Mouse (Mus musculus) CH12.LX (cell line): Measurements from ENCODE around the gene Chrm1.

Source experiments
- CHD2 ChIP-seq: IDR thresholded peaks from 2 replicates; pipeline ENCODE4 v1.6.1; 2011; ENCODE audit warnings: low read length, improper control_type of control experiment
- CTCF ChIP-seq, 2 experiments: IDR thresholded peaks in 1 of 2; conservative IDR thresholded peaks in 1 of 2; 2 replicates each; pipeline ENCODE4 v1.5.1; 2011 to 2012; ENCODE audit warnings: low read depth in 2 of 2, low read length in 2 of 2, improper control_type of control experiment in 1 of 2, inconsistent platforms in 1 of 2, mild to moderate bottlenecking in 1 of 2, moderate library complexity in 1 of 2
- JUND ChIP-seq: conservative IDR thresholded peaks from 2 replicates; pipeline ENCODE4 v1.6.1; 2011; ENCODE audit warnings: low read depth, low read length, improper control_type of control experiment
- SIN3A ChIP-seq: IDR thresholded peaks from 2 replicates; pipeline ENCODE4 v1.6.1; 2012; ENCODE audit warnings: low read length, improper control_type of control experiment, inconsistent platforms
- USF2 ChIP-seq: conservative IDR thresholded peaks from 2 replicates; pipeline ENCODE4 v1.6.1; 2011; ENCODE audit warnings: low read depth, low read length, improper control_type of control experiment

DNA sequence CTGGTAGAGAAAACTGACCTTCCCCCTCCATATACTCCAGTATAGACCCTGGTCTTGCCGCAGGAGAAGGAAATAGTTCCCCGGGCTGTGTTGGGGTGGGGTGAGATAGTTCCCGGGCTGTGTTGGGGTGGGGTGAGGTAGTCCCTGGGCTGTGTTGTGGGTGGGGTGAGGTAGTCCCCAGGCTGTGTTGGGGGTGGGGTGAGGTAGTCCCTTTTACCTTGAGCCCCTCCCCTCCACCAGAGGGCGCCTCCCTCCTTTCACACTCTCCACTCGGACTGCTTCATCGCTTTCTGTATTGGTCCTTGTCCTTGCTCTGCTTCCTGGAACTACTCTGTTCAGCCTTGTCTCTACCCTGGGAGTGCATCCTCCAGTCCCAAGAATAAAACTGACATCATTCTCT lies 31.7 kb downstream of the Chrm1 start:
- TF ChIP-seq JUND, result no peak
- peak; percentile 16 to 77; a peak in 2 of 4 replicates for TF ChIP-seq CTCF (conservative IDR thresholded peaks at IDR 0.05 in 1 of 2, IDR thresholded peaks at IDR 0.05 in 1 of 2; ENCODE audit: low read depth in 2 of 2, low read length in 2 of 2)
- TF ChIP-seq CHD2, result 0 out of 2 replicates have a peak, but pooled peaks have one; percentile 57
- TF ChIP-seq USF2, result no peak
- no peak for TF ChIP-seq SIN3A
